Mouse (Mus musculus): ENCODE data around the gene Arf5.

- TF ChIP-seq CTCF (conservative IDR thresholded peaks at IDR 0.05; ENCODE audit: low read length) = no peak
- no peak for TF ChIP-seq NANOG (IDR thresholded peaks at IDR 0.05; ENCODE audit: borderline replicate concordance, low read length)
Measured at GRCm38 (mm10) chr6:28447937-28448336, 24.6 kb downstream of the Arf5 start.
